Mouse (Mus musculus): Measurements from ENCODE around the gene Zfp385a. TPM values are rescaled to one million over a fixed set of nuclear protein-coding genes. Genes with fewer than 3 reads are reported as not detected.

The Zfp385a gene
- polyA plus RNA-seq, 1 experiment from 2014 or later: 12.7 TPM

- Histone ChIP-seq H3K27me3 (no peaks in the 10 kb centered on the region), H3K9ac (replicated peaks) (no peak overlapping the region), H3K9me3 (no peaks in the 10 kb centered on the region), H3K4me2 (replicated peaks) (no peak overlapping the region), H3K36me3 (no peaks in the 10 kb centered on the region), H3K4me3 (no peak overlapping the region), H3K4me1 (peaks cover 13% of the 10 kb centered on the region), H3K27ac (replicated peaks) (no peak overlapping the region)
- WGBS: 56% methylated on average over 5 of the region's 5 CpGs
- no peak for ATAC-seq (replicated peaks)
Measured at GRCm38 (mm10) chr15:103333081-103333615, 6.7 kb downstream of the Zfp385a start.

DNA sequence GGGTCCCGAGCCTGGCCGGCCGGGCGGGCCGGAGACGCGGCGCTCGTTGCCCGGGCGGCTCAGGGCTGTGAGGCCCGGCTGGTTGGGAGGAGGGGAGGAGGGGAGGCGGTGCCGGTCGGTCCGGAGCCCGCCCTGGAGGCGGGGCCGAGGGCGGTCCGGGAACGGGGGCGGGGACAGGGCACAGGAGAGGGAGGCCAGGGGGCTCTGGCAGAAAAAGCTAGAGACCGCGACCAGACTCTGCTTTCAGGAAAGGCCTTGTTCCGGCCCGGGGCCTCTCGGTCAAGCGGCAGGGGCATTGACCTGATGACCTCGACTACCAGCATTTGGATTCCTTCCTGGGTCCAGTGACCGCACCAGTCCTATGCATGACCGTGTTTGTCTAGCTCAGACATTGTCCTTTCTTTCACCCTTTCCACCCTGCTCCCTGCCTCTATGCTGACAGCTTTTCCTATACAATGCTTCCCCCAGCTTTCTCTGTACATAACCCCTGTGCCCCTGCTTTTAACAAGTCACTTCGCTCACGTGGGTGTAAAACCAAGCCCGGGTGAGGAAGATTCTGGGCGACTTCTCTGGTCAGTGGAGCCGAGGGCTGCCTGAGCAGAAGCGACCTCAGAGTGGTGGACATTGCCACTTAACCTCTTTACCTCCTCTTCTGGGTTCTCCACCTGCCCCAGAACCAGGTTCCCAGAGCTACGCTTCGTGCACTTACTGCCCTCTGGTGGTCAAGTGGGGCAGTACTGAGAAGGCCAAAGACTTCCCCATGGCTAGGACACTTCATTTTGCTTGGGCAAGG is 16.2 kb downstream of the Zfp385a start:
- Histone ChIP-seq H3K9me3 (no peaks in the 10 kb centered on the region), H3K36me3 (no peaks in the 10 kb centered on the region), H3K27ac (replicated peaks) (peak overlapping the region; percentile 42), H3K27me3 (no peaks in the 10 kb centered on the region), H3K4me1 (peaks cover 30% of the 10 kb centered on the region), H3K4me2 (replicated peaks) (peak overlapping the region; percentile 84), H3K9ac (replicated peaks) (peak overlapping the region; percentile 77), H3K4me3 (peak overlapping the region; percentile 64)
- peak; percentile 97 for ATAC-seq (replicated peaks)
- under 1% methylated on average over 39 of the region's 40 CpGs for WGBS

- H3K9me3 ChIP-seq: no peaks in the 10 kb centered on the region
- H3K4me1 ChIP-seq: peaks cover 30% of the 10 kb centered on the region
- WGBS: 2% methylated on average over 20 of the region's 26 CpGs
- no peaks in the 10 kb centered on the region; the same call in 1 of the 2 replicates for H3K36me3 ChIP-seq
- peak overlapping the region; percentile 77 for H3K9ac ChIP-seq (replicated peaks)
- peak; percentile 76 for ATAC-seq (replicated peaks)
- peak overlapping the region; percentile 42 for H3K27ac ChIP-seq (replicated peaks)
- H3K4me3 ChIP-seq: peak overlapping the region; percentile 64
- no peaks in the 10 kb centered on the region for H3K27me3 ChIP-seq
- peak overlapping the region; percentile 84 for H3K4me2 ChIP-seq (replicated peaks)
Measured at GRCm38 (mm10) chr15:103323070-103323454, 16.8 kb downstream of the Zfp385a start.

GRCm38 (mm10) chr15:103322396-103322795 is 17.5 kb downstream of the Zfp385a start:
- H3K36me3 ChIP-seq: no peaks in the 10 kb centered on the region; the same call in 1 of the 2 replicates
- H3K4me3 ChIP-seq: peak overlapping the region; percentile 64
- WGBS: 36% methylated on average over 4 of the region's 4 CpGs
- no peak overlapping the region for H3K27ac ChIP-seq (replicated peaks)
- peak overlapping the region; percentile 84 for H3K4me2 ChIP-seq (replicated peaks)
- 0 out of 2 replicates have a peak, but pooled peaks have one; percentile 2 for ATAC-seq (replicated peaks)
- peak overlapping the region; percentile 77 for H3K9ac ChIP-seq (replicated peaks)
- no peaks in the 10 kb centered on the region for H3K27me3 ChIP-seq
- H3K4me1 ChIP-seq: peaks cover 30% of the 10 kb centered on the region
- H3K9me3 ChIP-seq: no peaks in the 10 kb centered on the region

DNA sequence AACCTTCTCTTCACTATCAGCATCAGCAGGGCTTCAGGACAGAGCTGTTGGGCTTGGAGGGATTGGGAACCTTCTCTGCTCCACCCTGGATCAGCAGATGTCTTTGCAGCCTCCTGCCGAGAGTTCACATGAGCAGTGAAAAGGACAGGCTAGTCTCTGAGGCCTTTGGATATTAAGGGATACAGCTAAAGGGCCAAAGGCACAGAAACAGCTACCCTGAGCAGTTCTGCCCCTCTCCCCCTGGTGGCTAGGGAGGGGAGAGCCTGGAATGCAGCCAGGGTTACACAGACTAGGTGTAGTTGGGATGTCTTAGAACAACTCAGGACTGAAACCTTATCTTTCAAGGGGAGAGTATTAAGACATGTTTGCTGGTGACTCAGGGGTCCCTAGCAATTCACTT is 18.8 kb downstream of the Zfp385a start:
- Histone ChIP-seq H3K4me3 (no peak overlapping the region), H3K9me3 (no peaks in the 10 kb centered on the region), H3K4me1 (peaks cover 30% of the 10 kb centered on the region), H3K9ac (replicated peaks) (no peak overlapping the region), H3K4me2 (replicated peaks) (no peak overlapping the region), H3K27ac (replicated peaks) (no peak overlapping the region), H3K36me3 (peaks cover 5% of the 10 kb centered on the region), H3K27me3 (no peaks in the 10 kb centered on the region)
- 66% methylated on average over 1 of the region's 1 CpGs for WGBS
- ATAC-seq (replicated peaks): no peak

GRCm38 (mm10) chr15:103318201-103318816 is 21.6 kb downstream of the Zfp385a start:
- H3K27ac ChIP-seq (replicated peaks): no peak overlapping the region
- 79% methylated on average over 3 of the region's 3 CpGs for WGBS
- no peak for ATAC-seq (replicated peaks)
- H3K36me3 ChIP-seq: peaks cover 12% of the 10 kb centered on the region
- no peak overlapping the region for H3K9ac ChIP-seq (replicated peaks)
- peaks cover 45% of the 10 kb centered on the region for H3K4me1 ChIP-seq
- H3K4me2 ChIP-seq (replicated peaks): no peak overlapping the region
- no peaks in the 10 kb centered on the region for H3K9me3 ChIP-seq
- H3K27me3 ChIP-seq: no peaks in the 10 kb centered on the region
- H3K4me3 ChIP-seq: no peak overlapping the region

DNA sequence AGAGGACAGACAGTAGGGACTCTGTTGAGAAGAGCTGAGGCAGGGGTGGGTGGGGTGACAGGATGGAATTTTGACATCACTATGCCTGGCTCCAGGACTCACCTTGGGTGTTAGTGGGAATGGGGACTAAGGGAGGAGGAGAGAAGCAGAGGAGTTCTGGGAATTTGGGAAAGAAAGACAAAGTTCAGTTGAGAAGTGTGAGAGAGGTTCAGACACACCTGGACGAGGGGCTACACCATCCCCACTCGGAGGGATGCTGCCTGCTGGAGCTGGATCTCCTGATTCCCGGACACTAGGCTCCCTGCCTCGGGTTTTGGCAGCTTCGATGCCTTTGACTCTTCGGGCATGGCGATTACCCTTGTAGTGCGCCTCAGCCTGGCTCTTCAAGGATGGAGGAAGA is 22.2 kb downstream of the Zfp385a start:
- no peak overlapping the region for H3K9ac ChIP-seq (replicated peaks)
- peaks cover 12% of the 10 kb centered on the region for H3K36me3 ChIP-seq
- H3K4me1 ChIP-seq: peaks cover 43% of the 10 kb centered on the region
- no peak overlapping the region for H3K4me2 ChIP-seq (replicated peaks)
- ATAC-seq (replicated peaks): no peak
- no peak overlapping the region for H3K4me3 ChIP-seq
- no peaks in the 10 kb centered on the region for H3K9me3 ChIP-seq
- WGBS: 91% methylated on average over 8 of the region's 8 CpGs
- H3K27ac ChIP-seq (replicated peaks): no peak overlapping the region
- no peaks in the 10 kb centered on the region for H3K27me3 ChIP-seq

GRCm38 (mm10) chr15:103317120-103317519 is 22.8 kb downstream of the Zfp385a start:
- H3K27ac ChIP-seq (replicated peaks): no peak overlapping the region
- no peaks in the 10 kb centered on the region for H3K27me3 ChIP-seq
- H3K36me3 ChIP-seq: peaks cover 12% of the 10 kb centered on the region
- no peak for ATAC-seq (replicated peaks)
- H3K4me1 ChIP-seq: peaks cover 36% of the 10 kb centered on the region
- H3K9ac ChIP-seq (replicated peaks): no peak overlapping the region
- H3K4me2 ChIP-seq (replicated peaks): no peak overlapping the region
- no peak overlapping the region for H3K4me3 ChIP-seq
- no peaks in the 10 kb centered on the region for H3K9me3 ChIP-seq

- H3K27me3 ChIP-seq: no peaks in the 10 kb centered on the region
- peaks cover 12% of the 10 kb centered on the region for H3K36me3 ChIP-seq
- H3K4me1 ChIP-seq: peaks cover 29% of the 10 kb centered on the region
- no peak overlapping the region for H3K4me3 ChIP-seq
- H3K9ac ChIP-seq (replicated peaks): no peak overlapping the region
- no peak overlapping the region for H3K4me2 ChIP-seq (replicated peaks)
- no peaks in the 10 kb centered on the region for H3K9me3 ChIP-seq
- WGBS: 78% methylated on average over 10 of the region's 10 CpGs
- H3K27ac ChIP-seq (replicated peaks): no peak overlapping the region
- ATAC-seq (replicated peaks): no peak
Measured at GRCm38 (mm10) chr15:103315979-103316776, 23.7 kb downstream of the Zfp385a start.

- Histone ChIP-seq H3K27ac (replicated peaks) (0 out of 2 replicates have a peak overlapping the region, but pooled peaks have one; percentile 14), H3K4me2 (replicated peaks) (peak overlapping the region; percentile 42), H3K4me1 (peaks cover 21% of the 10 kb centered on the region), H3K9ac (replicated peaks) (peak overlapping the region; percentile 35), H3K27me3 (no peaks in the 10 kb centered on the region), H3K4me3 (peak overlapping the region; percentile 23), H3K36me3 (peaks cover 12% of the 10 kb centered on the region), H3K9me3 (no peaks in the 10 kb centered on the region)
- ATAC-seq (replicated peaks): peak; percentile 66
- 1% methylated on average over 18 of the region's 18 CpGs for WGBS
Measured at GRCm38 (mm10) chr15:103315011-103315502, 24.8 kb downstream of the Zfp385a start.

DNA sequence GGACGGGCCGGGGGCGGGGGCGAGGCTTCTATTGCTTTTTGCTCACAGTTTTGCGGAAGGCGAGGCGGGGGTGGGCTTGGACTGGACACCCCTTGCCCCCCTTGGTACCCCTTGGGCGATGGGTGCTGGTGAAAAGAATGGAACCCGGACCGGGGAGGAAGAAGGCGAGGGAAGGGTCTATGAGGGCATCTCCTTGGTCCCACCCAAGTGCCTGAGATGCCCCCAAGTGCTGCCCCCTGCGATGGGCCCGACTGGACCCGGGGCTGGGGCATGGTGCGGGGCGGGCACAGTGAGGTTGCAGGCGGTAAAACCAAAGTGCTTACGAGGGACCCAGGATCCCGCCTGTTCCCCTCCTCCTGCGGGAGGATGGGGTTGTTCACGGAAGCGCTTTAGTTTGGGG is 25.7 kb downstream of the Zfp385a start:
- peak overlapping the region; percentile 23; the same call in 1 of the 2 replicates for H3K4me3 ChIP-seq
- no peaks in the 10 kb centered on the region for H3K9me3 ChIP-seq
- WGBS: 44% methylated on average over 22 of the region's 22 CpGs
- H3K36me3 ChIP-seq: peaks cover 12% of the 10 kb centered on the region
- peaks cover 21% of the 10 kb centered on the region for H3K4me1 ChIP-seq
- H3K4me2 ChIP-seq (replicated peaks): peak overlapping the region; percentile 42; the same call in 1 of the 2 replicates
- H3K27ac ChIP-seq (replicated peaks): no peak overlapping the region
- H3K27me3 ChIP-seq: no peaks in the 10 kb centered on the region
- ATAC-seq (replicated peaks): peak; percentile 18; the same call in 1 of the 2 replicates
- no peak overlapping the region for H3K9ac ChIP-seq (replicated peaks)
